Mouse (Mus musculus) CH12F3 (cell line): ENCODE results near the gene Dync1h1.

ENCODE experiments used
- in situ Hi-C: fragments of 300-500 bp; cut with MboI; formaldehyde crosslinking; loops from 2 replicates; pipeline ENCODE4 v1.14.3; 2020; ENCODE audit warnings: low sequenced_read_pairs

Dync1h1 gene

GRCm38 (mm10) chr12:110714215-110714614 is 113.0 kb downstream of the Dync1h1 start:
- in situ Hi-C loops, result no loop called here

GRCm38 (mm10) chr12:110716004-110716403 is 114.8 kb downstream of the Dync1h1 start:
- in situ Hi-C loops, result no loop called here
